Mouse (Mus musculus): Measurements from ENCODE around the gene Traf3.

DNA sequence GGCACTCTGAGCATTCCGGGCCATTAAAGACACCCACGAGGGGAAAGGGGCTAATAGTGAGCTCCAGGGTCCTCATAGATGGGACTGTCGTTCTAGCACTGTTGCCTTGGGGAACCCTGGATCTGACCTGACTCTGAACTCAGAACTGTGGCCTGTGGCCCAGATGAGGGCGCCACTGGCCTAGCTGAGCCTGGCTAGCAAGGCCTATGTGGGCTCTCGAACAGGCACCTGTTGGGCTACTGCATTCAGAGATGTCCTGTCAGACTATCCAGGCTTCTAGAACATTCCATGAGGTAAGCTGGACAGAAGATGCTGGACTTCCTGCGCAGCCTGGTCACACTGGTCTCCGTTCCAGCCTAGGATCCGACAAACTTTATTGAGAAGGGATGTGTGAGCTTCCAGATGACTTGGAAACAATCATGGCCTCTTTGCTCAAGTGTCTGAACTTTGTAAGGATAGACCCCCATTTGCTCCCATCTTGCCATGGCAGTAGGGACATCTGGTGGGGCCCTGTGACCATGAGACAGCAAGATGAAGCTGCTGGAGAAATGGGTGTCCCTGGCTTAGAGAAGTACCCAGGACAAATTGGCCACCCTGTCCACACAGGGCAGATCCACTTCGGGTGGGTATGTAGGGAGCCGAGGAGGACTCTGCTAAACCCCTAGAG lies 891 bp upstream of the Traf3 start:
- TF ChIP-seq MYOD1 (IDR thresholded peaks at IDR 0.05; ENCODE audit: control insufficient read depth, insufficient read length, low read depth) = no peak
- peak; percentile 65 for TF ChIP-seq CTCF (IDR thresholded peaks at IDR 0.05; ENCODE audit: control insufficient read depth, insufficient read depth, insufficient read length)
- TF ChIP-seq USF1 (IDR thresholded peaks at IDR 0.05; ENCODE audit: low read depth) = no peak
- no peak for TF ChIP-seq MAX (IDR thresholded peaks at IDR 0.05)
